Mouse (Mus musculus): ENCODE measurements around the gene Psmc3ip.

The Psmc3ip gene

DNA sequence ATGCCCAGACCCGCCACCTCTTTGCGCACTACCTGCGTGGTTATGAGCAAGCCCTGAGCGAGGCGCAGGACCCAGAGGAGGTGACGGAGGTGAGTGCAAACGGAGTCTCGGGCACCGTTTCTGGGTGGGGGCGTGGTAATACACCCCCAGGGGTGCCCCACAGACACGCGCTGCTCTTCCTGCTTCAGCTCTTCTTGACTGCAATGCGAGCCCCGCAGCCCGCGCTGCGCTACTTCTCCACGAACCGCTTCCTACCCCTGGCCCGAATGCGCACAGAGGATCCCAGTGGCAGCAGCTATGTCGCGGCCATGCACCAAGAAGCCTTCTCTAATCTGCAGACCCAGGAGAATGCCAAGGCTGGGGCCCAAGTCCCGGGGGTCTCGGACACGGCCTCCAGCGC is 15.5 kb downstream of the Psmc3ip start:
- DNase-seq (ENCODE audit: low read depth, low spot score), result no peak

DNA sequence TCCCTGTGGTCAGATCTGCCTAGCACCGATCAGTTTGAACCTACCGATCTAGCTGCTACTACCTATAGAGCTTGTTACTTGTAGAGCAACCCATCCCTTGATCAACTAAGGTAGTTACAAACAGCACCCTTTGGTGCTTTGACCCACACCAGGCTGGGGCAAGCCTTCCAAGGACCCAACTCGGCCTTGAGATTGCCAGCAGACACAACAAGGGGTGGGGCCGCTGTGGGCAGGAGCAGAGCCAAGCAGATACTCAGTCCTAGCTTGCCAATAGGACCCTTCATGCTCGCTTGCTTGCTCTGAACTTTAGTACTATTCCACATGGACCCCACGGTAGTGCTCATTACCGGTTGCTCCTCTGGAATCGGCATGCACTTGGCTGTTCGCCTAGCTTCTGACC is 17.1 kb downstream of the Psmc3ip start, which contains the start of gene Hsd17b1:
Gene Hsd17b1, plus strand, starts transcription at position 291 of the 400 bp plus-strand sequence.
- no peak for DNase-seq (ENCODE audit: low read depth, low spot score)

DNA sequence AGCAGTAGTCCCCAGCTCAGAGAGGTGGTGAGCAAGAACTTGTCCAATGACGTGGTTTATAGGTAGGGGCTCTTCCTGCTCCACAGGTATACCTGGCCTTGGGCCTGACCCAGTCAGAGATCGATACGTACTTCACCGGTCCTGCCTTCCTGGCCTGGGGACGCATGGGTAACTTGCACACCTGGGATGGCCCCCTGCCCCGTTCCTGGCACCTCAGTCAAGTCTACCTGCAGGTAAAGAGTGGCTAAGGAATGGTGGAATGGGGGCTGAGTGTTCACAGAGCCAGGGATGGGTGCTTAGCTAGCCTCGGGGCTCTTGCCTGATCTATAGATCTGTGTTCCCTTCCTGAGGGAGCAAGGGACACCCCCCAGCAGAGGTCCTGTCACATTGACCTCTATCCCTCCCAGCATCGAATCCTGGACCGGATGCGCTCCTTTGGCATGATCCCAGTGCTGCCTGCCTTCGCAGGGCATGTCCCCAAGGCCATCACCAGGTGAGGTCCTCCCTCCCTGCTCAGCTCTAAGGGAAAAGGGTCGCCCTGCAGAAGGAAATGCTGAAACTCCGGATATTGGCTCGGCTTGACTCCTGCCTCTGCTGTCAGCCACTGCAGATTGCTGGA is 23.3 kb downstream of the Psmc3ip start:
- no peak for DNase-seq (ENCODE audit: low read depth, low spot score)

DNA sequence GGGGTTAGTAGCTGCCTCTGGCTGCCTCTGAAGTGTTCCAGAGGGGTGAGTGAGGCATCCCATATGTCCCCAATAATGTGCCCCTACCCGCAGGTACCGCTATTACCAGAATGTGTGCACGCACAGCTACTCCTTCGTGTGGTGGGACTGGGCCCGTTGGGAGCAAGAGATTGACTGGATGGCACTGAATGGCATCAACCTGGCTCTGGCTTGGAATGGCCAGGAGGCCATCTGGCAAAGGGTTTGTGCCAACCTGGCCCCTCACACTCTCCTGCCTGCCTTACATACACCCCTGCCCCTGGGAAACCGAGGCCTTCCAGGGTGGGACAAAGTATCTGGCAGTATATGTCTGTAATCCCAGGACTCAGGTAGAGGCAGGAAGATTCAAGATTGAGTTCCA is 24.2 kb downstream of the Psmc3ip start:
- no peak for DNase-seq (ENCODE audit: low read depth, low spot score)

DNA sequence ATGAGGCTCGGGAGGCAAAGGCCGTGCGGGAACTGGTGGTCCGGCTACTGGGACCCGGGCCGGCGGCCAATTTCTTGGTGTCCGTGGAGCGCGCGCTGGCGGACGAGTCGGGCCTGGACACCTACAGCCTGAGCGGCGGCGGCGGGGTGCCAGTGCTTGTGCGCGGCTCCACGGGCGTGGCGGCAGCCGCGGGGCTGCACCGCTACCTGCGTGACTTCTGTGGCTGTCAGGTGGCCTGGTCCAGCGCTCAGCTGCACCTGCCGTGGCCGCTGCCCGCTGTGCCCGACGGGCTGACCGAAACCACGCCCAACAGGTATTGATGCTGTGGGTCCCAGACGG is 25.1 kb downstream of the Psmc3ip start:
- DNase-seq (ENCODE audit: low read depth, low spot score), result no peak

DNA sequence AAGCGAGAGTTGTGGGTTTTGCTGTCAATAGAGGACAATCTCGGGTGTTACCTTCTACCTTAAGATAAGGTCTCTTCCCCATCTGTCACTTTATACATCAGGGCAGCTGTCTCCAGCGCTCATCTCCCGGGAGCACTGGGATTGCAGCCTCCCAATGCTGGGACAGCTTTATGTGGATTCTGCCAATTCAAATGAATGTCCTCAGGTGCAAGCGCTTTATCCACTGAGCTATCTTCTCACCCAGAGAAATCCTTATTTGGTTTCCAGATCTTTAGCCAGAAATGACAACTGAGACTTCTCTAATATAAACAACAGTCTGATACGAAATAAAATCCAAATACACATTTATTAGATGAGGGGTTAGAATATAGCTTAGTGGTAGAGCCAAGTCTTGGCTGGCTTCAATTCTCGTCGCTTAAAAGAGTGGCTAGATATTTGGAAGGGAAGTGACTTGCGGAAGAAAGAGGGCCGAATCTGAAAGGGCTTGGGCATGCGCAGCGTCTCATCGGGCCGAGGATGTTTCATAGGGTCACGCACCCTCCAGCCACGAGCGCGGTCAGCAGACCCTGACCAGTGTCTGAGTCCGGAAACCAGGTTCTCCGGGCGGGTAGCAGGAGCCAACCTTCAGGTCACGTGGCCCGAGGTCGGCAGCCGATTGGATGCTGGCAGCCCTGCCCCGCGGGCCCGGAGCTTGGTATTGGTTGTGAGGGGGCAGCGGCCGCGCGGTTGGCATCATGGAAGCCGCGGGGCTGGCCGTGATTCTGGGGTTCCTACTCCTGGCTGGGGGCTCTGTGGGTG is 25.6 kb downstream of the Psmc3ip start, which contains the start of gene Naglu:
Gene Naglu, plus strand, starts transcription at position 622 of the 798 bp plus-strand sequence.
- DNase-seq (ENCODE audit: low read depth, low spot score), result peak; percentile 95

DNA sequence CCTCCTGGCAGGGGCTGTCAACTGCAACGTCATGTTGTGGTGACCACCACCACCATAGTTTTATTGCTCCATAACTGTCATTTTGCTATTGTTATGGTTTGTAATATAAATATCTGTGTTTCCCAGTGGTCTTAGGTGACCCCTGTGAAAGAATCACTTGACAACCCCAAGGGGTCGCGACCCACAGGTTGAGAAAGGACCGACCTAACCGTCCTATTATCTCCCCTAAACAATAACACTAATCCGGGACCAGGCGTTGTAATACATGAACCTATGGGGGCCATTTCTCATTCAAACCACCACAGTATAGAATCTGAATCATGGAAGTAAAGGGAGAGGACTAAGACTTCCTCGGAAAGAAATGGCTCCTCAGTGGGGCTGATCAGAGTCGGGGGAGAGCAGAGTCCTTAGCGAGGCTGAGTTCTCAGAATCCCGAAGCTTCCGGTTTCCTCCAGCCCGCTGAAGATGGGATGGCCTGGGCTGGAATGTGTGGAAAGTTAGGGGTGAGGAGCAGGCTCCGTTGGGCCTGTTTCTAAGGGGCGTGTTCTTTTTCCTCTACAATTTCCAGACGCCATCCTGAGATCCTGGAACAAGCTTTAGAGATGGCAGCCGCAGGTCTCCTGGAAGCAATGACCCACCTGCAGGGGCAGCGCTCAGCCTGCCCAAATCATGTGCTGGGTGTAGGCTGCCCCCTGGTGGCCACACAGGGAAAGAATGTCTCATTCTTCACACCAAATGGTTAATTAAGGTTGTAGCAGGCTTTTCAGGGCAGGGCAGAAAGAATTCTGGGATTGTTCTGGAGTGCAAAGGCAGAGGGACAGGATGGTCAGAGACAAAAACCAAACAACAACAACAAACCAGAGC is 28.5 kb downstream of the Psmc3ip start:
- DNase-seq (ENCODE audit: low read depth, low spot score), result peak; percentile 74

DNA sequence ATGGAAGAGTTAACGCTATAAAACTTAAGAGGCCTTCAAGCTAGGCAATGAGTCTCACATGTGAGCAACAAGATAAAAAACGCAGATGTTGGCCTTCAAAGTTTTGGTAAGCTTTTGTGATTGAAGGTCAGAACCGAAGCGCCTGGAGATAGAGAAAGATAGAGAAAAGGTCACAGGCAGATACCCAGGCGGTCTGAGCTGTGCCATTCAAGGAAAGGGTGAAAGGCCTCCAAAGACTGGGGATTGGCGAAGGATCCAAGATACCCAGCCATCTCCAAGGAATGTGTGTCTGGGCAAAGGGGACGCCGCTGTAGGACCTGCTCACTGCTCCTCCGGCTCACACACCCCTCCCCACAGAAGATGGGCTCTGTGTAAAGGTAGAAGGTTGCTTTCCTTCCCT is 30.2 kb downstream of the Psmc3ip start:
- DNase-seq (ENCODE audit: low read depth, low spot score), result no peak

DNA sequence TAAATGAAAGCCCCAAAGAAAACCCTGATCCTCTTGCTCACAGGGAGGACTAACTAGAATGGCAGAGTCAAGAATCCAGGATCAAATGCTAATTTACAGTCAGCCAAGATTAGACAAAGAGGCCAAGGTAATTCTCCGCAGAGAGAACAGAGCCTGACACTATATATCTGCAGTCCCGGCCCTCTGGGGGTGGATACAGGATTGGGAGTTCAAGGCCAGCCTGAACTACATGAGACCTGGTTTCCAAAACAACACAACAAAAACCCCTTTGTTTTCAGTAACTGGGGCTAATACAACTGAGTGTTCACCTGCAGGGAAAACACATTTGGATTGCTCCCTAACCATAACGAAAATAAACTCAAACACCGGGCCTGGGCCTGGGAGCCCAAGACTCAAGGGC is 30.8 kb downstream of the Psmc3ip start:
- no peak for DNase-seq (ENCODE audit: low read depth, low spot score)

DNA sequence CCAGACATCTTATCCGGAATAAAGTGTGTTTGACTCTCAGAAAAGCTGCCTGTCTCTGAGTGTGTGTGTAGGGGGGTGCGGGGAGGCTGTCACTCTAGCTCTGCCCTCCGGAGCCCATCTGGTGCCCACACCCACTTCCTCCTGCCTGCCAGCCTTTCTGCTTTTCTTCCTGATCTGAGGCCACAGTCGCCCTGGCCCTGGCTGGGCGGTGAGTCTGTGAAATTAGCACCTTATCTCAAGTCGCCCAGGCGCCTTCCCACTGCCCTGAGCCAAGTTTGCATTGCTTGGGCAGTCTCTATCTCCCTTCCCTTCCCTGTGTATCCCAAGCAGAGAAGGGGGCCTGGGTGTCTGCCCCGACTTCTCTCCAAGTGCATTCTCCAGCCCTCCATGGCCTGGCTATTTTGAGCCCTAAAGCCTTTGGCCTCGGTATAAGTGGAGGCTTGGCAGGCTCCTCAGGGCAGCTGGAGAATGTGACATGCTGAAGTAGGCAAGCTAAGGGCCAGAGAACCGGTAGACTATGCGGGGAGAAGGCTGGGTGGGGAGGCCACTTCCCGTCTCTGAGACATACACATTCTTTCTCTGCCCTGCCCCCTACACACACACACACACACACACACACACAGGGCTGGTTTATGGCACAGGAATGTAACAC is 31.4 kb downstream of the Psmc3ip start:
- peak; percentile 82 for DNase-seq (ENCODE audit: low read depth, low spot score)

DNA sequence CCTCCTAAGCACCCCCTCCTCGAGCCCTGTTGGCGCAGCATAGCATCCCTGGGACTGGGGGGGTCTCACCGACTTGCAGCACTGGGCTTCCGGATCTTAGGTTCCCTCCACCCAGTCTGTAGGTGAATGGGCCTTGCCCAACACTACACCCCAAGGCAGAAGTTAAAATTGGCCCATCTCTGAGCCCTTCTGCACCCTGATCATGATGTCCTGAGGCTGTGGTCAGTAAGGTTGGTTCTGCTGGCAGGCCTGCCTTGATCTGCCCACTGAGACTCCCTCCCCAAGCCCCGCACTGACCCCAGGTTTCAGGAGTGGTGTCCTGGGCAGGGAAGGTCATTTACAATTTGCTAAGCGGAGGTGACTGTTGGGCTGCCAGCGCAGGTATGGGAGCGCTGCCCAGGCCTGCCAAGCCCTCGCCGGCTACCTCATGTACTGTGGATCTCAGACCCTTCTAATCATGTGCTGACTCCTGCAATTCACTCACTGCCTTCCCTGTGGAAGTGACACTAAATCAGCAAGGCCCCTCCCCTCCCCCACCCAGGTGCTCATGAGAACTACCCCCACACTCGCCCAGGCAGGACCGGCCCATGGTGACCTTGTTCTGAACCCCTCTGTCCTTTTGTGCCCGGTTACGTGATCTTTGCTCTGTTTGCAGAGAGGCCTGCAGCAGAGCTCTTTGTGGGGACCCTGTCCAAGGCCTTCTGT is 32.1 kb downstream of the Psmc3ip start:
- DNase-seq (ENCODE audit: low read depth, low spot score), result no peak

DNA sequence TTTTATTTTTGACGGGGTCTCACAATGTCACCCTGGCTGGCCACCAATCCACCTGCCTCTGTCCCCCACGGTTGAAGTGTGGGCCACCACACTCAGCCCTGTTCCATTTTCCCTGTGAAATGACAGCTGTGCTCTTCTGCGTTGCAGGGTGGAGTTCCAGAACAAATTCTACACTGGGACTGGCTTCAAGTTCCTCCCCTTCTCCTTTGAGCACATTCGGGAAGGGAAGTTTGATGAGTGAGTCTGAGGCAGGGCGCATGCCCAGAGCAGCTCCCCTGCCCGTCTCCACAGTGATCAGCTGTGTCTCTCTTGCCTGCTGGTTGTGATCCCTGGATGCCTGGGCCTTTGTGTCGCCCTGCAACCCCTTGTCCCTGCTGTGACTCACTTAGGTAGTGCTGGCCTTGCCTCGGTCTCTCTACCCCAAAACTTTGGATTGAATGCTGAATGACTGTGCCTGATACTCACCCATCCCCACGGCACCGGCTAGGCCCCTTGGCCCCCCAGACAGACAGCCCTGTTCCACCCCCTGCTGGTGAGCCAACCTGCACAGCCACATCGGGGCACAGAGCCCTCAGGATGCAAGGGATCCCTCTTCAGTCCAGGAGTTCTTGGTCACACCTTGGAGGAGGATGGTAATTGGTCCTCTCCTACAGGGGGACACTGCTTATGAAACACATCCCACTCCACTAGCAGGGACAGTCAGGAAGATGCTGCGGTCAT is 32.9 kb downstream of the Psmc3ip start:
- peak; percentile 76 for DNase-seq (ENCODE audit: low read depth, low spot score)

DNA sequence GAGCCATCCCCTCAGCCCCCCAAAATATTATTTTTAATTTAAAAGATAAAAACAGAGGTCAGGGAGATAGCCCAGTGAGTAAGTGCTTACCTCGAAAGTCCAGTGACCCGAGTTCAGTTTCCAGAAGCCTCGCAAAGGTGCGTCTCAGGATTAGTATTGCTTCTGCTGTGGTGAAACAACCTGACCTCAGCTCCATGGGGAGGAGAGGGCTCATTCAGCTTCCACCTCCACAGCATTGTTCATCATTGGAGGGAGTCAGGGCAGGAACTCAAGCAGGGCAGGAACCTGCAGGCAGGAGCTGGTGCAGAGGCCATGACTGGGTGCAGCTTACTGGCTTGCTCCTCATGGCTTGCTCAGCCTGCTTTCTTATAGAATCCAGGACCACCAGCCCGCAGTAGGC is 34.2 kb downstream of the Psmc3ip start:
- DNase-seq (ENCODE audit: low read depth, low spot score), result no peak

DNA sequence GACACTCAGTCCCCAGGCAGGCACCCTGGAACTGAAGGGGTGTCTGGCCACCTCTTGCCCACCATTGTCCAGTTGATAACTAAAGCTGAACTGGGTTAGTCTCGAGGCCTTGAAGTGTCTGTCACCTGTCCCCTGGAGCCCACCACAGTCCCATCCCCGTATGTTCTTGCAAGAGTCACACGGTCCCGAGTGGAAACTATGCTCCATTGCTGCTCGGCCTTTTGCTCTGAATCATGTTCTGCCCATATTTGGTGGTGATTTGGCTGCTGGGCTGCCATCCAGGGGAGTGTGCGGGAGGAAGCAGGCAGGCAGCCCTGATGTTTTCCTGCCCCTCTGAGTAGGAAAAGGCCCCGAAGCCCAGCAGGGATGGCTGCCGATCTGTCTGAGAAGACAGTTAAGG is 35.1 kb downstream of the Psmc3ip start:
- peak; percentile 77 for DNase-seq (ENCODE audit: low read depth, low spot score)

DNA sequence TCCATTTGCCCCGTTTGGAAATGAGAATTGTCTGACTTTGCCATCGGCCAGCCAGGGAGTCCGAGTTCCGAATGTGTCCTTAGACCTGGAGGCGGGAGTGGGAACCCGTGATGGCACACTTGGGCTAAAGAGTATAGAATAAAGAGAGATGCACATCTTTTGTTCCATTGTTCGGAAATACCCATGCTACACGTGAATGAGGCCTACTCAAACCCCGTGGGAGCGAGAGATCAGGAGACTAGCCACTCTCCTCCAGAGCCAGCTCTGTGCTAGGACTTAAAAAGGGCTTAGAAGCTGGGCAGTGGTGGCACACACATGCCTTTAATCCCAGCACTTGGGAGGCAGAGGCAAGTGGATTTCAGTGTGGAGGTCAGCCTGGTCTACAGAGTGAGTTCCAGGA is 35.8 kb downstream of the Psmc3ip start:
- DNase-seq (ENCODE audit: low read depth, low spot score), result no peak

DNA sequence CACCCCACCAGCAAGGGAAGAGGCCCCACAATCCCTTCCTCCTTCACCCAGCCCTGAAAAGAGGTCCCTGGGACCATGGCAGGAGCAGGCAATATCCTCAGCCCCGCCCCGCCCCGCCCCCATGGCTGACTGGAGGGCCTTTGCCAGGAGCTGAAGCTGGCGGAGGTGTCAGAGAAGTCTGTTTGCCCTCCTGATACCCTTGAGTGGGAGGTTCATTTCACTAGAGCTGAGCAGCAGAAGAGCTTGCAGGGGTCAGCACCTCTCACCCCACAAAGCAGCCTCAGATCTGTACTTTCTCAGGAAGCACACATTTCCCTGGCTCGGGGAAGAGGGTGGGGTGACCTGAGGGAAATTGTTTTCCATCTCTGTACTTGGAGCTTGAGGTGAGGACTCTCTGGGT is 36.5 kb downstream of the Psmc3ip start:
- DNase-seq (ENCODE audit: low read depth, low spot score), result no peak

DNA sequence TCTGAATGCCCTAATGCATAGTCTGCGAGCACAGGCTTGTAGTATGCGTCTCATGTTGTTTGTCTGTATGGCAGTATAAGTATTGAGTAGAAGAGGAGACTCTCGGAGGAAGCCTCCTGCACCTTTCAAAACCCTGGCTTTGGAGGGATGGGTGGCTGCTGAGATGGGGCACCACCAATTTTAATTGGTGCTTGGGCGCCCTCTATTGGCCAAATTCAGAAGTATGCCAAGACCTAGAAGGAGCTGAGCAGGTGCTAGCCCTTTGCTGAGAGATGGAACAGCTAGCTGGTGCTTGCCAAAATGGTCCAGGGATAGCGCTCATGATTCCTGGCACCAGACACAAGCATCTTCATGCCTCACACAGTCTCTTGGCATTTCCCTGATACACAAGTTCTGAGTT is 37.4 kb downstream of the Psmc3ip start:
- DNase-seq (ENCODE audit: low read depth, low spot score), result peak; percentile 84

DNA sequence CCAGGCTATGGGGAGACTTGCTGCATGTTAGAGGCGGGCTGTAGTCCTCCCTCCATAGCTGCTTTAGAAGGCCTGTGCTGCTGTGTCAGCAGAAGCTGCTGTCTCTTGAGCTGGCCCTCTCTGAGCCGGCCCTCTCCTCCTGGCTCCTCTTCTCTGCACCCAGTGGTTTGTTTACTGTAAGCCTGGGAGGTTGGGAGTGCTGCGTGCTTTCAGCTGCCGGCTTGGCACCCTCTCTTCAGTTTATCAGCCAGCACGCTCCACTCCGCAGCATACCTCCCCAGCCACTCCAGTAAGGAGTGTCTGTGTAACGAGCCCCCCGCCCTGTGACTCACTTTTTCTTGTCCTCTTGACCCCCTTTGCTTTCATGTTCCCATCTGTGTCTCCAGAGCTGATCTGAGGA is 38.4 kb downstream of the Psmc3ip start:
- peak; percentile 63 for DNase-seq (ENCODE audit: low read depth, low spot score)

DNA sequence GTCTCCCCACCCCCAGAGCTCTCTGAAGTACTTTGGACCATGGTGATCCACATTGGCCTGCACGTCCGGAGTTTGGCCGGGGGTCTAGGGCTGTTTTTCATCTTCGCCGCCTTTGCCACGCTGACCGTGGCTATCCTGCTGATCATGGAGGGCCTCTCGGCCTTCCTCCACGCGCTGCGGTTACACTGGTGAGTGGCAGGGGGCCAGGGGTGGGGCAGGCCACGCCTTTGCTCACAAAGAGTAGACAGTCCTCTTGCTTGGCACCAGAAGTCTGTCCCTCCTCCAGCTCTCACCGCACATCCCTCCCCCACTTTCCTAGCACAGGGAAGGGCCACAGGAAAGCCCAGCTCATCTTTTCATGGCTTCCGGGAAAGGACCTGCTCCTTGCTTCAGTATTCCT is 39.8 kb downstream of the Psmc3ip start:
- no peak for DNase-seq (ENCODE audit: low read depth, low spot score)

DNA sequence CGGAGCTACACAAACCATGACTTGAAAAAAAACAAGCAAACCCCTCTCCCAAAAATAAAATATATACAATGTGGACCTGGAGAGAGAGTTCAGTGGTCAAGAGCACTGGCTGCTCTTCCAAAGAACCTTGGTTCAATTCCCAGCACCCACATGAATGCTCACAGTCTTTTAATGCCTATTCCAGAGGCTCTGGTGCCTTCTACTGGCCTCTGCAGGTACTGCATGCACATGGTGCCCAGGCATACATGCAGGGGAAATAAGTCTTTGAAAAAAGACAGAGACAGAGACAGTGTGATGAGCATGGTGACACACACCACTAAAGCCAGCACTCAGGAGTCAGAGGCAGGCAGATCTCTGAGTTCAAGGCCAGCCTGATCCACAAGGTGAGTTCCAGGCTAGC is 41.3 kb downstream of the Psmc3ip start:
- DNase-seq (ENCODE audit: low read depth, low spot score), result no peak
